Mouse (Mus musculus) CD4-positive naive resting alpha-beta T cell, adult 57 days (primary cell): ENCODE results near the gene Stab2. TPM values are rescaled to one million over a fixed set of nuclear protein-coding genes. Genes with fewer than 3 reads are reported as not detected.

Source experiments
- total RNA-seq: library from RNA; stranded (reverse); gene quantifications from one replicate; pipeline ENCODE4 v1.2.4, GENCODE M21; 2023

Gene Stab2
- 3.8 TPM for total RNA-seq

GRCm38 (mm10) chr10:87007385-87008214 lies at the start of gene Stab2:
Stab2 (minus strand) TSS chr10:87008025.

Other genes starting within 250 kb of the Stab2 start
- 4.8 TPM for gene Gm49358, start 244.1 kb downstream of the Stab2 start, total RNA-seq
- gene Nt5dc3, start 229.0 kb downstream of the Stab2 start, total RNA-seq, result 8.0 TPM
- gene 1700113H08Rik, start 50.0 kb upstream of the Stab2 start, total RNA-seq, result not detected